Comparison of ENCODE assay signal across 10 mouse cellular contexts in genomic region chr15:99341102-99341501, GRCm38 (mm10). TPM values are rescaled to one million over a fixed set of nuclear protein-coding genes. Genes with fewer than 3 reads are reported as not detected.
A peak's percentile ranks its signal among the peaks of the same experiment; 100 is the strongest.
DNase-seq lines count a peak whose midpoint lies in the region; ATAC-seq lines count a peak whose summit lies in the region.
"Had no signal": no experiment of that assay in that cellular context is flagged by ENCODE, and none has a peak within 500 bp of the region (broad histone marks: within the 10 kb centered on the region; RNA-seq: fewer than 3 reads in every experiment).

No protein-coding gene starts in this region.

- DNase-seq in layer of hippocampus, adult 9-11 months = peak; percentile 55
- no peak for DNase-seq in layer of hippocampus, postnatal 14 days (ENCODE audit: low spot score in 2 of 2)
- peak; percentile 43 for DNase-seq in c-Kit-positive CD71-negative TER-119-negative erythroid progenitor cells, embryonic 14.5 days (ENCODE audit: low read depth)
- peak; percentile 77 for DNase-seq in thymus, postnatal 14 days
- DNase-seq in testis, postnatal 14 days (ENCODE audit: low spot score) = no peak
- DNase-seq in urinary bladder, postnatal 25 days (ENCODE audit: low spot score) = no peak
- DNase-seq in ovary, postnatal 36 days (ENCODE audit: low spot score) = no peak
- DNase-seq: cerebellum, adult 8-10 months had no signal

- peak; percentile 88 for ATAC-seq in megakaryocyte, adult 5-6 weeks (ENCODE audit: poor library complexity, severe bottlenecking)
- ATAC-seq: intestine, embryonic 15.5 days had no signal

RNA-seq across cellular contexts. Expression of gene Fmnl3, which starts 29.2 kb away (rescaled TPM):
- total RNA-seq in layer of hippocampus, postnatal 14 days (2021) = 10 to 100 TPM; 12.6 to 13.8 TPM
- 7.9 and 10.1 TPM in 2 replicates for total RNA-seq in megakaryocyte, adult 5-6 weeks (2015)
- total RNA-seq in megakaryocyte, adult 5-6 weeks (2017) = 11.4 and 16.3 TPM in 2 replicates

RNA-seq across cellular contexts. Expression of gene Fam186b, which starts 45.4 kb away (rescaled TPM):
- 1 to 10 TPM; 1.5 to 1.7 TPM for total RNA-seq in layer of hippocampus, postnatal 14 days (2021)
- total RNA-seq in megakaryocyte, adult 5-6 weeks (2015) = not detected in 2 replicates
- not detected in 2 replicates for total RNA-seq in megakaryocyte, adult 5-6 weeks (2017)

RNA-seq across cellular contexts. Expression of gene Prpf40b, which starts 46.2 kb away (rescaled TPM):
- 100 to 1,000 TPM in 1 of 2 experiments, 10 to 100 TPM in 1; 92.8 to 103 TPM for total RNA-seq in layer of hippocampus, postnatal 14 days (2021)
- total RNA-seq in megakaryocyte, adult 5-6 weeks (2015) = 0.27 and 0.89 TPM in 2 replicates
- total RNA-seq in megakaryocyte, adult 5-6 weeks (2017) = 0.12 and 1.1 TPM in 2 replicates

RNA-seq across cellular contexts. Expression of gene Tmbim6, which starts 51.6 kb away (rescaled TPM):
- 100 to 1,000 TPM; 357 to 369 TPM for total RNA-seq in layer of hippocampus, postnatal 14 days (2021)
- total RNA-seq in megakaryocyte, adult 5-6 weeks (2015) = 410 and 456 TPM in 2 replicates
- total RNA-seq in megakaryocyte, adult 5-6 weeks (2017) = 187 and 196 TPM in 2 replicates

Comparison
In these comparisons a context has a peak if more than half of its experiments do, and no peak if none do; other contexts are left out.
1. DNase-seq: peak in layer of hippocampus, adult 9-11 months (single experiment), c-Kit-positive CD71-negative TER-119-negative erythroid progenitor cells, embryonic 14.5 days (single experiment) and thymus, postnatal 14 days (single experiment); none in layer of hippocampus, postnatal 14 days (0 of 2), testis, postnatal 14 days (single experiment), urinary bladder, postnatal 25 days (single experiment) and ovary, postnatal 36 days (single experiment).
2. RNA of gene Prpf40b, which starts 46.2 kb away (total RNA-seq): 92.8 to 103 TPM in layer of hippocampus, postnatal 14 days; 0.12 to 1.1 TPM in megakaryocyte, adult 5-6 weeks; every median in the first group is over 10 times any median in the second.